Mouse (Mus musculus): ENCODE measurements around the gene Zc3h18. TPM values are rescaled to one million over a fixed set of nuclear protein-coding genes. Genes with fewer than 3 reads are reported as not detected.
A peak's percentile ranks its signal among the peaks of the same experiment; 100 is the strongest.

Zc3h18 gene
- polyA plus RNA-seq (2015; fragmentation: Nextera tagmentation; extraction: Ambion mirVana), result 30.6 and 35.3 TPM in 2 replicates

- peaks cover 31% of the 10 kb centered on the region for H3K4me1 ChIP-seq
- WGBS, result under 1% methylated on average over 93 of the region's 107 CpGs
- no peaks in the 10 kb centered on the region for H3K27me3 ChIP-seq (replicated peaks)
- H3K27ac ChIP-seq (replicated peaks), result peak within 1 kb of the TSS; percentile 94
- H3K36me3 ChIP-seq, result peaks cover 7% of the 10 kb centered on the region
- peak within 1 kb of the TSS; percentile 88 for H3K9ac ChIP-seq (replicated peaks)
- peak within 1 kb of the TSS; percentile 87 for H3K4me3 ChIP-seq (replicated peaks)
- no peaks in the 10 kb centered on the region for H3K9me3 ChIP-seq (replicated peaks)
- peak within 1 kb of the TSS; percentile 71 for H3K4me2 ChIP-seq
- ATAC-seq (ENCODE audit: low FRiP score), result peak; percentile 93
Observed at GRCm38 (mm10) chr8:122376365-122377231, at the start of gene Zc3h18. Zc3h18 (plus strand) TSS chr8:122376609.

- H3K4me3 ChIP-seq (replicated peaks), result no peak overlapping the region
- WGBS, result 73% methylated on average over 8 of the region's 8 CpGs
- peaks cover 36% of the 10 kb centered on the region for H3K4me1 ChIP-seq
- H3K27me3 ChIP-seq (replicated peaks), result peaks cover 7% of the 10 kb centered on the region
- H3K27ac ChIP-seq (replicated peaks), result no peak overlapping the region
- H3K9me3 ChIP-seq (replicated peaks), result no peaks in the 10 kb centered on the region
- no peaks in the 10 kb centered on the region for H3K36me3 ChIP-seq
- ATAC-seq (ENCODE audit: low FRiP score), result no peak
- H3K4me2 ChIP-seq, result no peak overlapping the region
- H3K9ac ChIP-seq (replicated peaks), result no peak overlapping the region
Observed at GRCm38 (mm10) chr8:122329072-122329471, 47.3 kb upstream of the Zc3h18 start.

- Histone ChIP-seq H3K4me1 (peaks cover 31% of the 10 kb centered on the region), H3K9me3 (replicated peaks) (no peaks in the 10 kb centered on the region), H3K27ac (replicated peaks) (0 out of 2 replicates have a peak overlapping the region, but pooled peaks have one; percentile 20), H3K4me3 (replicated peaks) (no peak overlapping the region), H3K4me2 (no peak overlapping the region), H3K36me3 (no peaks in the 10 kb centered on the region), H3K27me3 (replicated peaks) (peaks cover 13% of the 10 kb centered on the region), H3K9ac (replicated peaks) (no peak overlapping the region; the same call in 1 of the 2 replicates)
- ATAC-seq (ENCODE audit: low FRiP score), result 0 out of 2 replicates have a peak, but pooled peaks have one; percentile 31
- 46% methylated on average over 22 of the region's 22 CpGs for WGBS
Observed at GRCm38 (mm10) chr8:122329553-122330239, 46.7 kb upstream of the Zc3h18 start.

- H3K27ac ChIP-seq (replicated peaks), result no peak overlapping the region
- 76% methylated on average over 12 of the region's 12 CpGs for WGBS
Observed at GRCm38 (mm10) chr8:122330446-122331133, 45.8 kb upstream of the Zc3h18 start.

GRCm38 (mm10) chr8:122331134-122331523 lies 45.3 kb upstream of the Zc3h18 start:
- ATAC-seq (ENCODE audit: low FRiP score), result no peak
- no peak overlapping the region for H3K4me3 ChIP-seq (replicated peaks)
- H3K9ac ChIP-seq (replicated peaks), result no peak overlapping the region
- peaks cover 33% of the 10 kb centered on the region for H3K4me1 ChIP-seq
- WGBS, result 74% methylated on average over 3 of the region's 3 CpGs
- no peak overlapping the region for H3K4me2 ChIP-seq
- H3K9me3 ChIP-seq (replicated peaks), result no peaks in the 10 kb centered on the region
- H3K36me3 ChIP-seq, result no peaks in the 10 kb centered on the region
- peaks cover 25% of the 10 kb centered on the region for H3K27me3 ChIP-seq (replicated peaks)
- H3K27ac ChIP-seq (replicated peaks), result no peak overlapping the region

More at GRCm38 (mm10) chr8:122330446-122331133, 45.8 kb upstream of the Zc3h18 start:
- no peak overlapping the region for H3K4me3 ChIP-seq (replicated peaks)
- no peak overlapping the region for H3K9ac ChIP-seq (replicated peaks)
- no peaks in the 10 kb centered on the region for H3K36me3 ChIP-seq
- ATAC-seq (ENCODE audit: low FRiP score), result no peak
- no peak overlapping the region for H3K4me2 ChIP-seq
- H3K4me1 ChIP-seq, result peaks cover 33% of the 10 kb centered on the region
- H3K27me3 ChIP-seq (replicated peaks), result peaks cover 22% of the 10 kb centered on the region
- H3K9me3 ChIP-seq (replicated peaks), result no peaks in the 10 kb centered on the region

GRCm38 (mm10) chr8:122332753-122333506 lies 43.5 kb upstream of the Zc3h18 start:
- Histone ChIP-seq H3K27me3 (replicated peaks) (peaks cover 42% of the 10 kb centered on the region), H3K4me2 (no peak overlapping the region), H3K36me3 (no peaks in the 10 kb centered on the region), H3K9ac (replicated peaks) (no peak overlapping the region), H3K9me3 (replicated peaks) (no peaks in the 10 kb centered on the region), H3K4me3 (replicated peaks) (no peak overlapping the region), H3K27ac (replicated peaks) (no peak overlapping the region), H3K4me1 (peaks cover 38% of the 10 kb centered on the region)
- WGBS, result 68% methylated on average over 6 of the region's 6 CpGs
- ATAC-seq (ENCODE audit: low FRiP score), result no peak

GRCm38 (mm10) chr8:122333531-122333930 lies 42.9 kb upstream of the Zc3h18 start:
- Histone ChIP-seq H3K36me3 (no peaks in the 10 kb centered on the region), H3K27me3 (replicated peaks) (peaks cover 48% of the 10 kb centered on the region), H3K9ac (replicated peaks) (no peak overlapping the region), H3K4me1 (peaks cover 38% of the 10 kb centered on the region), H3K27ac (replicated peaks) (no peak overlapping the region), H3K9me3 (replicated peaks) (no peaks in the 10 kb centered on the region), H3K4me2 (no peak overlapping the region), H3K4me3 (replicated peaks) (no peak overlapping the region)
- 80% methylated on average over 7 of the region's 7 CpGs for WGBS
- no peak for ATAC-seq (ENCODE audit: low FRiP score)

- peak overlapping the region; percentile 57 for H3K4me3 ChIP-seq (replicated peaks)
- ATAC-seq (ENCODE audit: low FRiP score), result no peak
- WGBS, result 88% methylated on average over 13 of the region's 13 CpGs
Observed at GRCm38 (mm10) chr8:122334791-122335490, 41.5 kb upstream of the Zc3h18 start.

GRCm38 (mm10) chr8:122335638-122336250 lies 40.7 kb upstream of the Zc3h18 start:
- Histone ChIP-seq H3K4me3 (replicated peaks) (peak overlapping the region; percentile 57), H3K27ac (replicated peaks) (no peak overlapping the region), H3K4me1 (peaks cover 21% of the 10 kb centered on the region), H3K9ac (replicated peaks) (peak overlapping the region; percentile 64), H3K9me3 (replicated peaks) (no peaks in the 10 kb centered on the region), H3K36me3 (no peaks in the 10 kb centered on the region), H3K27me3 (replicated peaks) (peaks cover 55% of the 10 kb centered on the region), H3K4me2 (peak overlapping the region; percentile 78)
- WGBS, result 7% methylated on average over 57 of the region's 57 CpGs
- ATAC-seq (ENCODE audit: low FRiP score), result peak; percentile 46

More at GRCm38 (mm10) chr8:122334791-122335490, 41.5 kb upstream of the Zc3h18 start:
- Histone ChIP-seq H3K9ac (replicated peaks) (no peak overlapping the region), H3K4me1 (peaks cover 25% of the 10 kb centered on the region), H3K27ac (replicated peaks) (no peak overlapping the region), H3K9me3 (replicated peaks) (no peaks in the 10 kb centered on the region), H3K36me3 (no peaks in the 10 kb centered on the region), H3K27me3 (replicated peaks) (peaks cover 55% of the 10 kb centered on the region), H3K4me2 (peak overlapping the region; percentile 78)

GRCm38 (mm10) chr8:122336251-122336910 lies 40.0 kb upstream of the Zc3h18 start:
- 4% methylated on average over 81 of the region's 81 CpGs for WGBS
- H3K27me3 ChIP-seq (replicated peaks), result peaks cover 58% of the 10 kb centered on the region
- H3K9me3 ChIP-seq (replicated peaks), result no peaks in the 10 kb centered on the region
- peak; percentile 75 for ATAC-seq (ENCODE audit: low FRiP score)
- H3K4me3 ChIP-seq (replicated peaks), result peak overlapping the region; percentile 57
- H3K4me1 ChIP-seq, result peaks cover 18% of the 10 kb centered on the region
- H3K4me2 ChIP-seq, result peak overlapping the region; percentile 78
- H3K9ac ChIP-seq (replicated peaks), result peak overlapping the region; percentile 64
- H3K36me3 ChIP-seq, result no peaks in the 10 kb centered on the region
- H3K27ac ChIP-seq (replicated peaks), result no peak overlapping the region

All from neural tube, embryonic 15.5 days (tissue).